Mouse (Mus musculus) forebrain, embryonic 14.5 days (tissue): ENCODE data around the gene Cdk5r1. TPM values are rescaled to one million over a fixed set of nuclear protein-coding genes. Genes with fewer than 3 reads are reported as not detected.
A peak's percentile ranks its signal among the peaks of the same experiment; 100 is the strongest.

Source experiments
- ATAC-seq: fragments of 200-750 bp; cut with Nextera tagmentation; 2 replicates; pipeline ENCODE4 v1.8.0; 2017; ENCODE audit warnings: mild to moderate bottlenecking, moderate library complexity
- DNase-seq: peaks from one replicate; pipeline ENCODE4 v3.0.0-alpha.2; 2015; ENCODE audit warnings: low spot score
- H3K27ac ChIP-seq: fragments of 300-500 bp; sonication (generic); 2 replicates; pipeline ENCODE4 v1.5.1; 2014; ENCODE audit warnings: low read depth, mild to moderate bottlenecking, control low read depth, low read length, moderate library complexity
- H3K27me3 ChIP-seq: fragments of 300-500 bp; sonication (generic); replicated peaks from 2 replicates; pipeline ENCODE4 v1.6.1; 2014; ENCODE audit warnings: low read length, control low read depth, mixed read lengths; ENCODE audit not compliant: control insufficient read depth, insufficient read depth
- H3K36me3 ChIP-seq: fragments of 300-500 bp; sonication (generic); 2 replicates; pipeline ENCODE4 v1.6.1; 2014; ENCODE audit warnings: low read length, control low read depth; ENCODE audit not compliant: control insufficient read depth, insufficient read depth
- H3K4me1 ChIP-seq: fragments of 300-500 bp; sonication (generic); 2 replicates; pipeline ENCODE4 v1.6.1; 2014; ENCODE audit warnings: antibody characterized with exemption, low read length, control low read depth; ENCODE audit not compliant: control insufficient read depth, insufficient read depth
- H3K4me2 ChIP-seq: fragments of 300-500 bp; sonication (generic); 2 replicates; pipeline ENCODE4 v1.6.1; 2014; ENCODE audit warnings: mild to moderate bottlenecking, control low read depth, low read length
- H3K4me3 ChIP-seq: fragments of 300-500 bp; sonication (generic); 2 replicates; pipeline ENCODE4 v1.5.1; 2014; ENCODE audit warnings: low read depth, low read length, control low read depth
- H3K9ac ChIP-seq: fragments of 300-500 bp; sonication (generic); 2 replicates; pipeline ENCODE4 v1.6.1; 2014; ENCODE audit warnings: mild to moderate bottlenecking, low read length, control low read depth, moderate library complexity
- H3K9me3 ChIP-seq: fragments of 300-500 bp; sonication (generic); replicated peaks from 2 replicates; pipeline ENCODE4 v1.6.1; 2016; ENCODE audit warnings: low read length, control low read depth, mixed read lengths; ENCODE audit not compliant: control insufficient read depth
- WGBS: fragments of 180-500 bp; shearing (Covaris S2); extraction: QIAGEN DNeasy Blood & Tissue Kit; methylation state at CpG from one replicate; pipeline ENCODE4 v1.1.7; 2014; 5-methylcytosine and 5-hydroxymethylcytosine counted together
- polyA plus RNA-seq: library from polyadenylated mRNA; unstranded; fragments of >200 nt; fragmentation: Nextera tagmentation; extraction: Ambion mirVana; gene quantifications from 2 replicates; pipeline ENCODE4 v1.2.1, GENCODE M21; 2014

The Cdk5r1 gene
- polyA plus RNA-seq, 1 experiment from 2014 or later = 85.8 TPM

DNA sequence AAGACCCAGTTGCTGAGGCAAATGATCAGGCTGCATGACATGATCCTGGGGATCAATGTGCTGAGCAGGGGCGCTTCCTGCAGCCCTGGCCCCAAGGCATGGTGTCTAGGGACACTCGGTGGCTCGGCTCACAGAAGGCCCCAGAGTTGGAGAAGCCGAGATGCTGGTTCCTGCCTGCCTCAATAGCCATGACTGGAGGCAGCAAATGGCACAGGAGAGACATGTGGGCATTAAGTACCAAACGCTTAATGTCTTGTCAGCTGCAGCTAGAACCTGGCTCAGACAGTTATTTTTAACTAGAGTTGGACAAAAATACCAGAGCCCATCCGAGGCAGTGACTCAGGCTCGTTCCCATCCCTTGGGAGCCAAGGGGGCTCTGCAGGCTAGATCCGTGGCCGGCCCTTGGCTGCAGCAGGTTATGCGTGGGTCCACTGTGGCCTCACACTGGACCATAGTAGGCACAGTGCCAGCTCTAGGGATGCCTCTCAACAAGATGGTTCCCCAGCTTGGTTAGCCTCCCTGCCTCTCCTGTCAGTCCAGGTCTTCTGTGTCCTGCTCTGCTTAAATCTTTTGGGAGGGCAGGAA, 8.9 kb downstream of the Cdk5r1 start:
- no peak overlapping the region for H3K9ac ChIP-seq
- H3K36me3 ChIP-seq = peaks cover 13% of the 10 kb centered on the region
- peaks cover 62% of the 10 kb centered on the region for H3K4me1 ChIP-seq
- no peak for ATAC-seq
- no peaks in the 10 kb centered on the region for H3K27me3 ChIP-seq
- DNase-seq = no peak
- 89% methylated on average over 10 of the region's 10 CpGs for WGBS
- H3K27ac ChIP-seq = no peak overlapping the region
- no peak overlapping the region for H3K4me3 ChIP-seq
- no peak overlapping the region for H3K4me2 ChIP-seq
- no peaks in the 10 kb centered on the region for H3K9me3 ChIP-seq

DNA sequence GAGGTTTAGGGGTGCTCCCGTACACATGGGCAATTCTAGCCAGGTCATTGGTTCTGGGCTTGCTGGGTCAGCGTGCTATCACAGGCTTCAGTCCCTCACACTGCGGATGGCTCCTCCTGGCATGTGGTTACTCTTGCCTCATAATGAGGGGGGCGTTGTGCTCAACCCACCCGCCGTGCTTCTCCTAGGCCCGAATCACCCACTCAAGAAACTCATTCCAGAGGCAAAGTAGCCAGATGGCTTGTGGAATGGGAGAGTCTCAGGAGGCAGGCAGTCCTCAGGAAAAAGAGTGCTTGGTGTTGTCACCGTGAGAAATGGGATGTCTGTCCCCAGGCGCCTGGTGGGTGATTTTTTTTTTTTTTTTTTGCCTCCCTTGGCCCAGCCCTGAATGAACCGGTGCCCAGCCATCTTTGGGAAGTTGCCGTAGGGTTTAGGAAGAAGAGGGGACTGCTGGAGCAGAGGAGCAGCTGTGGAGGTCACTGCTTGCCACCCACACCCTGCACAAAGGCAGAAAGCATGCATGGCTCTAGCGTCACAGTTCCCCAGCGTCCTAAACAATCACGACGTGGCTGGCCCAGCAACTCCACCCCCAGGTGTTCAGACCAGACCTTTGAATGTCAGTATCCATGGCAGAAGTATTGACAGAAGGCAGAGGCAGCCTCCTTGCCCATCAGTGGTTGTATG, 11.2 kb downstream of the Cdk5r1 start:
- 73% methylated on average over 15 of the region's 15 CpGs for WGBS
- peaks cover 51% of the 10 kb centered on the region for H3K4me1 ChIP-seq
- no peaks in the 10 kb centered on the region for H3K9me3 ChIP-seq
- H3K27me3 ChIP-seq = no peaks in the 10 kb centered on the region
- DNase-seq = no peak
- no peak overlapping the region for H3K27ac ChIP-seq
- no peaks in the 10 kb centered on the region for H3K36me3 ChIP-seq
- H3K9ac ChIP-seq = no peak overlapping the region
- ATAC-seq = no peak
- no peak overlapping the region for H3K4me2 ChIP-seq
- H3K4me3 ChIP-seq = no peak overlapping the region

DNA sequence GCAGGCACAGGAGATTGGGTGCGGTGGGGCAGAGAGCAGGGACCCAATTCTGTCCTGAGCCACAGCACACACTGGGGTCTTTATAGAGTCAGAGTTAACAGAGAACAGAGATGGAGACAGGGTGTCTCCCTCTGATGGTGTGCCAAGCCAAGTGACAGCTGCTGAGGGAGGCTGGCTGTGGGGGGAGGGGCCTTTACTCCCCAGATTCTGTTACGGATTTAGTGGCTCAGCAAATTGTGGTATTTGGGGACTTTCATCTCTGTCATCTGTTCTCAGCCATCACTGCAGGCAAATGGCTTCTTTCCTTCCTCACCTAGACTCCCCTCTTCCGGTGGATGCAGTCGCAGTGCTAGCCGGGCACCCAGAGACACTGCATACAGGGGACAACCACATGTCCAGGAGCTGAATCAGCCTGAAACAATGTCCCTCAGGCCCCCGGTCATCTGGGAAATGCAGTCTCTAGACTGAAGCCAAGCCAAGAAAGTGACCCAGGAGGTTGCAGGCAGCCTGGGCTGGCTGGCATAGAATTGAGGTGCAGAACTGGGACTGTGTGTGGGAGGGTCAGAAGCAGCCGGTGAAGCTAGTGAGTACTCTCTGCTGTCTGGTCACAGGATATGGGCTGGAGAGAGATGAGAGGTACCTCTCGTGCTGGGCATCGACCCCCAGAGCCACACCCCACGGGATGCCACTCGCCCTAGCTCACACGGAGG, 12.5 kb downstream of the Cdk5r1 start:
- no peak overlapping the region; the same call in 1 of the 2 replicates for H3K4me2 ChIP-seq
- DNase-seq = peak; percentile 82
- peaks cover 41% of the 10 kb centered on the region for H3K4me1 ChIP-seq
- H3K4me3 ChIP-seq = no peak overlapping the region
- peak; percentile 58 for ATAC-seq
- peak overlapping the region; percentile 43 for H3K9ac ChIP-seq
- H3K36me3 ChIP-seq = no peaks in the 10 kb centered on the region
- WGBS = 64% methylated on average over 12 of the region's 12 CpGs
- H3K27me3 ChIP-seq = no peaks in the 10 kb centered on the region
- H3K27ac ChIP-seq = peak overlapping the region; percentile 86
- H3K9me3 ChIP-seq = no peaks in the 10 kb centered on the region

DNA sequence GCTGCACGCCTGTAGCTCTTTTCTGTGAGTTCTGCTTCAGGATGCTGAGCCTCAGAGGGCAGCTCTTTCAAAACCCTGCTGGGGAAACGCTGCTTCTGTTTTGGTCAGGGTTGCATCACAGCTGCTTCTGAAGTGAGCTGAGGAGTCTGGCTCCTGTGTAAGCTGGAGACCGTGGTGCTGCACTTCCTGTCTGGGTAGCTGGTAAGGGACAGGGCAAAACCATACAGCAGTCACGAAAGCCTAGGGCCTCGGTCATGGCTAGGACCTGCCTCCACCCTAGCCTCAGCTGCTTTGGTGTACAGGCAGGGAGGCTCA, 13.0 kb downstream of the Cdk5r1 start:
- Histone ChIP-seq H3K9ac (peak overlapping the region; percentile 43), H3K9me3 (no peaks in the 10 kb centered on the region), H3K36me3 (no peaks in the 10 kb centered on the region), H3K27me3 (no peaks in the 10 kb centered on the region), H3K4me1 (peaks cover 36% of the 10 kb centered on the region), H3K27ac (peak overlapping the region; percentile 86), H3K4me3 (no peak overlapping the region), H3K4me2 (no peak overlapping the region)
- ATAC-seq = no peak
- 64% methylated on average over 5 of the region's 5 CpGs for whole genome bisulfite sequencing
- no peak for DNase-seq

DNA sequence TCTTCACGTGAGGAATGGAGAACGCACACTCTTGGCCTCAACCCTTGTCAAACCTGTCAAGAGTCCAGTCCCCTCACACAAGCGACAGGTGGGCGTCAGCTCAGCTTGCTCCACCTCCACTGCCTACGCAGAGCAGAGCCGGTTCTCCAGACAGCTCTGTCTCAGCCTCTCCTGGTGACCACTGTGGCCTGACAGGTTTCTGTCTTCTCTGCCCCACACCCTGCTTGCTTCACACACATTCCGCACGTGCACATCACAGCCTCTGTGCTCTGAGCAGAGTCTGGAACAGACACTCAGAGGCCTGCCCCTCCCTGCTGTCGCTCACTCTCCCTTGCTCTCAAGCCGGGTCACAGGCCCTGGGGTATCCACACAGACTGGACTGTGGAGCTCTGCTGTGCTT, 14.0 kb downstream of the Cdk5r1 start:
- H3K9ac ChIP-seq = no peak overlapping the region
- 74% methylated on average over 10 of the region's 10 CpGs for WGBS
- H3K36me3 ChIP-seq = no peaks in the 10 kb centered on the region
- H3K27ac ChIP-seq = no peak overlapping the region
- no peaks in the 10 kb centered on the region for H3K9me3 ChIP-seq
- no peak for ATAC-seq
- no peak overlapping the region for H3K4me3 ChIP-seq
- peaks cover 30% of the 10 kb centered on the region for H3K4me1 ChIP-seq
- H3K4me2 ChIP-seq = no peak overlapping the region
- H3K27me3 ChIP-seq = no peaks in the 10 kb centered on the region
- DNase-seq = no peak

DNA sequence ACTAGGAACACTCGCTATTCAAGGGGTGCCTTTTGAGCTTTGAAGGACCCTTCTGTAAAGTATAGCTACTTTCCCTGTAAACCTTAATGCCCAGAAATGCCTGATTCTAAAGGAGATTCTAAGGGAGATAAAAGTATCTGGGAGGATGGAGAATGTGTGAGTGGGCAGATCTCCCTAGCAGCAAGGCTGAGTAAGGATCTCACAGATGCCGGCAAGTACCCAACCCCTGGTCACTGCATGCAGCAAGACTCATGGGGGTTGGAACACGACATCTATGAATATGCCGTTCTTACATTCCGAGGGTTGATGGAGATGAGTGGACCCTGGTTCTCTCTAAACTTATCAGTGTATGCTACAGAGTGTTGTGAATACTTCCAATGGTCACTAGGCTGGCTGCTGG, 16.4 kb downstream of the Cdk5r1 start:
- DNase-seq (no peak), ATAC-seq (no peak)
- Histone ChIP-seq H3K36me3 (no peaks in the 10 kb centered on the region), H3K4me3 (no peak overlapping the region), H3K9me3 (no peaks in the 10 kb centered on the region), H3K27ac (no peak overlapping the region), H3K27me3 (no peaks in the 10 kb centered on the region), H3K4me2 (no peak overlapping the region), H3K9ac (no peak overlapping the region), H3K4me1 (peaks cover 23% of the 10 kb centered on the region)
- 93% methylated on average over 5 of the region's 5 CpGs for WGBS

DNA sequence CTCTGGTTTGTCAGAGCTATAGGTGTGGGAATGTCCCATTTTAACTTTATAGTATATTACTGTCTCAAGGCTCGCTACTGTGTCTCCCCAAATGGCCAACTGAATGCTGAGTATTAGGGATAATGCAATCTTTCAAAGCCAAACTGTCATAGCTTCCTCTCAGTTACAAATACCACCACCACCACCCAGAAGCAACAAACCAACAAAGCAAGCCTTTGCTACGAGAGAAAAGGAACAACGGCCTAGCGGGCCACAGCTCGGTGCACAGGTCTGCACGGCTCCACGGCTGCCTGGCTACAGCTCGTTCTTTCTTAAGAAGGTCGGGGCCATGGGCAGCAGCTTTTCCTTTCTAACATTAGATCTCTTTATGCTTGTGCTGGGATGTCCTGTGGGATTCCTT, 18.0 kb downstream of the Cdk5r1 start:
- Histone ChIP-seq H3K27ac (no peak overlapping the region), H3K9ac (no peak overlapping the region), H3K4me3 (no peak overlapping the region), H3K27me3 (no peaks in the 10 kb centered on the region), H3K4me1 (peaks cover 24% of the 10 kb centered on the region), H3K4me2 (no peak overlapping the region), H3K36me3 (no peaks in the 10 kb centered on the region), H3K9me3 (no peaks in the 10 kb centered on the region)
- no peak for ATAC-seq
- 67% methylated on average over 9 of the region's 9 CpGs for WGBS
- no peak for DNase-seq

DNA sequence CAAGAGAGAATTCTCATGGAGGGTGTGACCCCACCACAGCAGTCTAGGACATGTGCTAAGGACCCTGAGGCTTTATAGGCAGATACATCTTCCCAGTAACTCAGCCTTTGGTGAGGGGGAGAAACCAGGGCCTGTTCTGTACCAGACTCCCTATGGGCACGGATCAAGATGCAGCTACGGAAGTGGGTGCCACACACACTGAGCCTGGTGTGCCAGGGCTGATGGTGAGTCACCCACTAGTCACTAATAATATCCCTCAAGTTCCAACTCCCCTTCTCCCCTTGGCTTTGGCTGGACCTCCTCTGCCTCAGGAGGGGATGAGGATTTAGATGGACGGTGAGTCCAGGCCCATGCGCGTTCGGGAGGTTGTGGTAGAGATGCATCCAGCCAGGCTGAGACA, 19.1 kb downstream of the Cdk5r1 start:
- Histone ChIP-seq H3K4me1 (peaks cover 19% of the 10 kb centered on the region), H3K4me3 (no peak overlapping the region), H3K4me2 (no peak overlapping the region), H3K9me3 (no peaks in the 10 kb centered on the region), H3K27me3 (no peaks in the 10 kb centered on the region), H3K36me3 (no peaks in the 10 kb centered on the region), H3K9ac (no peak overlapping the region), H3K27ac (no peak overlapping the region)
- WGBS = 93% methylated on average over 6 of the region's 6 CpGs
- ATAC-seq = no peak
- no peak for DNase-seq

DNA sequence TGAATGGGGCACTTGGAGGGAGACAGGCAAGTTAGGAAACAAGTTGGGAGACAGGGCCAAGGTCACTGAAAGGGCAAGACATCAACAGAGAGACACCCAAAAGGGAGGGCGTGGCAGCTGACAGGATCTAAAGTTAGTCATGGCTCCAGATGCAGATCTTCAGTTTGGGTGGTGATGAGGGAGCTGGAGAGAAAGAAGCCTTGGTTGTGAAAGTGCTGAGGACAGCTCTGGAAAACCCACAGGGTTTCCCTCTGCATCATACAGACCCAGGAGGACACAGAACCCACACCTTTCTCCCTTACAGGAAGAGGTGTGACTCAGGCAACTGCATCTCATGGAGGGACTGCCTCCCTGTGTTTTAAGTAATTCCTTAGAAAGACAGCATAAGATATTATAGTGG, 19.8 kb downstream of the Cdk5r1 start:
- H3K9ac ChIP-seq = no peak overlapping the region
- H3K9me3 ChIP-seq = no peaks in the 10 kb centered on the region
- no peak overlapping the region for H3K4me3 ChIP-seq
- H3K4me2 ChIP-seq = no peak overlapping the region
- no peaks in the 10 kb centered on the region for H3K27me3 ChIP-seq
- DNase-seq (no peak), ATAC-seq (no peak)
- no peak overlapping the region for H3K27ac ChIP-seq
- H3K36me3 ChIP-seq = no peaks in the 10 kb centered on the region
- H3K4me1 ChIP-seq = peaks cover 19% of the 10 kb centered on the region
- 100% methylated on average over 1 of the region's 1 CpGs for WGBS
